Mouse (Mus musculus) hindlimb bud, embryonic 11.5 days (tissue): ENCODE measurements around the gene Pik3r2.

Experiments
- DNase-seq: peaks from one replicate; pipeline ENCODE4 v3.0.0-alpha.2; 2012; ENCODE audit warnings: low read depth, low spot score; ENCODE audit errors: extremely low spot score

The Pik3r2 gene

DNA sequence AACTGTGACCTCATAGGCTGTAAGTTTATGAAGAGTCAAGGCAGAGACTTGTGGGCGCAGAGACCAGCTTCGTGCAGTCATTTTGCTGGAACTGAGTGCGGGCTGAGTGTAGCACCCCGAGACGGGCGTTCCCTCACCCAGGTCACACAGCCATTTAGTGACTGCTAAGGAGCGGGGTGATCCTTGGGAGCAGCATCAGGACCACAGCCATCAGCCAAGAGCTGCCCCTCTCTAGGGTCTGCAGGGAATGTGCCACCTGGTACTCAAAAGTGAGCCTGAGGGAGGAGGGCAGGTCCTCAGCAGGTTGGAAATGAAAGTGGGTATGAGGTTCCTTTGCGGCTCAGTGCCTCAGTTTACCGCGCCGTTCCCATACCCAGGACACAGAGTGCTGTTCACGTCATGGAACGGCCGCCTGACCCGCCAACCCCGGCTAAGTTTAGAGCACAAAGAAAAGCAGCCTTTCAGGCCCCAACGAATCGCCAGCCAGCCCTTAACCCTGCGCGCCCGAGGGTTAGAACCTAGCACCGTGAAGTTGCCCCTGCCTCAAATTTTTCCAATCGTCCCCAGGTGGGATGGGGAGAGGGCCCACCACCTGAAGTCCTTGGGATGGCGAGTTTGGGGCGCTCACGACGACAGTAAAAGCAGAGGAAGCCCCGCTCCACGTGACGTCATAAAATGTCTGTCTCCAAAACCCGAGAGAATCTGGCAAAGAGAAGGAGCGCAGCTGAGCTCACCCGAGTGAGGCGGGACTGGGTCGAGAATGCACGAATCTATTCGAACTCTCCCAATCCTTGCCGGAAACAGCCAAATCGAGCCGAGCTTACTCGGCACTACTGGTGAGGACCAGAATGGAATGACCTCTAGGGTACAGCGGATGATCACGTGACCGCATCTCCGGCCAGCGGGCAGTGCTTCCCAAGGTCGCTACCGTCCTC, 32.6 kb downstream of the Pik3r2 start:
- DNase-seq: no peak

GRCm38 (mm10) chr8:70742981-70743655, 33.4 kb downstream of the Pik3r2 start:
- no peak for DNase-seq

- DNase-seq: no peak
These were observed 34.3 kb downstream of the Pik3r2 start for GRCm38 (mm10) chr8:70742176-70742575.

DNA sequence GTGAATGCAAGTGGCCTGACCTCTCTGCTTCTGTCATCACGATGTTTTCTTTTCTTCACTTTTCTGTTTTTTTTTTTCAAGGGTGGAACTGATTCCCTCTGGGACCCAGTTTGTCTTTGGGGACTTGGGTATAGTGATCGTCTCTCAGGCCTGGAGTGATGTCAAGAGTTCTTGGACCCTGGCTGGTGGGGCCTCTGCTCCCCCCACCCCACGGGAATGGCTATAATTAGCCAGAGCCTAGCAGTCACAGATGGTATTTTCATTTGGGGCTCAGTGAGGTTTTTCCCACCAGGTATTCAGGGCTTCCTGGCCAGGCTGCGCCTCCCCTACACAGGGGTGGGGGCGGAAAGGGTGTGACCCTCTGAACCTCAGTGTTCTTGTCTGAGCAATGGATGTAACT, 34.9 kb downstream of the Pik3r2 start:
- no peak for DNase-seq

DNA sequence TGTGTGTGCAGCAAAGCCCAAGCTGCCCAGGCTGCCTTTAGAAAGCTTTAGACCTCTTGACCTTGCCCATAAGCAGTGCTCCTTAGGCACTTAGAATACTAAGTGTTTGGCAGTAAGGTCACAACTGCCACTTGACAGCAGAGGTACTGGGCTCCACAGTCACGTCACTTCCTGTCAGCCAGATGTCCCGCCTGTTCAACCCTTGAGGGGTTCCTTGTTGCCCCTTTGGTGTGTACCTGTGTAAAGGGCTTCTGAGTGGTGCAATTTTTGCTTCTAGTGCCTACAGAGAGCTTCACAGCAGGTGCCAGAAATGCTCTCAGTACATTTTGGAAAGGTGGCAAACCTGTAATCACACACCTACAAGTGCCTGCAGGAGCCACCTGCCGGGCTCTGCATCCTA, 38.3 kb downstream of the Pik3r2 start:
- no peak for DNase-seq

GRCm38 (mm10) chr8:70737705-70738104, 38.8 kb downstream of the Pik3r2 start:
- no peak for DNase-seq

DNA sequence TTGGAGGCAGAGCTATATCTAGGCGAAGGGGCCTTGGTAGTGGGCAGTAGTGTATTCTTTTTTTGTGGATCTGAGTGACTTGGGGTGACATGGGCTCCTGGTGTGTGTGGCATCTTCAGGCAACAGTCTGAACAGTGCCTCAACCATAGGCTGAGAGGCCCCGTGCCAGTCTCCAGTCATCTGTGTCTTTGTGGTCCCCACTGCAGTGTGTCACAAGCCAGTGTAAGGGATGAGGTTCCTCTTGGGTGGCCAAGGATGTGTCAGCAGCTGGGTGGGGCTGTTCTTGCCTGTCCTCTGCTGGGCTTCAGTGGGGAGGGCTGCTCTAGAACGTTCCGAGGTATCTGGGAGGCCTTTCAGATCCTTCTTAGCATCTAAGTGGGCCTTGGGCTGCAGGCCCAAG, 45.6 kb downstream of the Pik3r2 start:
- no peak for DNase-seq

DNA sequence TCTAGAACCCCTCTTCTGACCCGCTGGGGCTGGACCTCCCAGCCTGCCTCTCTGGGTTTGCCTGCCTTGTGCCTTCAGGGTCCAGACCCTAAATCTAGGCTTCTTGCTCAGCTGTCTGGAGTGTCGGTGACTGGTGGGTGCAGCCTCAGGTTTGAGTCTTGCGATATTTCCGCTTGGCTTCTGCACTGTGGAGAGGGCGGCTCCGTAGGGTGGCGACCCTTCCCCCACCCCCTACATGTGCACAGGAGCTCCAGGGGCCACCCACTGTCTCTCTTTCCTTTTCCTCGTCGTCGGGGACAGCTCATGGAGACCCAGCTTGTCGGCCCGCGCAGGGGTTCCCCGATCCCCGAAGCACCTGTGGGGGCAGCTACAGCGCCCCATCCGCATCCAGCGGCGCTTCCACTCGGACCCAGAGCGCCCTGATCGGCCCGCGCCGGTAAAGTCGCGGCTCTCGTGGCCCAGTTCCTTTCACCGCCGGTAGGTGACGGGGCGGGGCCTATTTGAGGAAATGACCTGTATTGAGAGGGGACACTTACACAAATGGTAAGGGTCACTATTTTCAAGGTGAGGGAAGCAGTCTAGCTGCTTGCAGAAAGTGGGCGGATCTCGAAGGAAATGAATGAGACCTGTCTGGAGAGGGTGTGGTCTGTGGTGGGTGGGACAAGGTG, 46.6 kb downstream of the Pik3r2 start:
- no peak for DNase-seq

GRCm38 (mm10) chr8:70726721-70727120, 49.8 kb downstream of the Pik3r2 start:
- DNase-seq: no peak

DNA sequence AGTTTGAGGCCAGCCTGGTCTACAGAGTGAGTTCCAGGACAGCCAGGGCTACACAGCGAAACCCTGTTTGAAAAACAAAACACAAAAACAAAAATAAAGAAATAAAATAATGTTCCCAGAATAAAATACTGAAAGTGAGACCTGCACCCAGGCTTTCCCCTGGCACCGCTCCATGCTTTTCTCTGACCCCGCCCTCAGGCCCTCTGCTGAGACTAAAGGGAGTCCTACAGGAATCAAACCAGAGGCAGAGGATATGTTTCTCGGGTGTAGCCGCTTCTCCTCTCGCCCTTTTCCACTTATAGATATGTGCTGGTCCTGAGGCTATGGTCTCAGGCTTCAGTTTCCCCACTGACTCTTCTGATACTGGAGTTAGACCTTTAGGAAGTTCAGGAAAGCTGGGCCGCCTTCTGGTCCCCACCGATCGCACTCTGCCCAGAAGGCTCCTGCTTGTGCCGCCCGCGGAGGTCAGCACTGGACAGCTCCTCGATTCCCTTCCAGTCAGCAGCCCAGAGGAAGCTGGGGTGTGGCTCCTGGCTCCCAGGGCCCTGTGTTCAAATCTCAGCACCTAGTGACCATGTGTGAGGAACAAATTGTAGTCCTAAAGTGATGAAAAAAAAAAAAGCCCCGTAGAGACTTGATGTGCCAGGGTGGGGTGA, 50.6 kb downstream of the Pik3r2 start:
- DNase-seq: no peak

- no peak for DNase-seq
These were observed 52.3 kb downstream of the Pik3r2 start for GRCm38 (mm10) chr8:70724216-70724615.

- DNase-seq: no peak
These were observed 52.9 kb downstream of the Pik3r2 start, which contains the start of gene Pde4c for GRCm38 (mm10) chr8:70723486-70724210. TSS of gene Pde4c (plus strand) at chr8:70723720.

DNA sequence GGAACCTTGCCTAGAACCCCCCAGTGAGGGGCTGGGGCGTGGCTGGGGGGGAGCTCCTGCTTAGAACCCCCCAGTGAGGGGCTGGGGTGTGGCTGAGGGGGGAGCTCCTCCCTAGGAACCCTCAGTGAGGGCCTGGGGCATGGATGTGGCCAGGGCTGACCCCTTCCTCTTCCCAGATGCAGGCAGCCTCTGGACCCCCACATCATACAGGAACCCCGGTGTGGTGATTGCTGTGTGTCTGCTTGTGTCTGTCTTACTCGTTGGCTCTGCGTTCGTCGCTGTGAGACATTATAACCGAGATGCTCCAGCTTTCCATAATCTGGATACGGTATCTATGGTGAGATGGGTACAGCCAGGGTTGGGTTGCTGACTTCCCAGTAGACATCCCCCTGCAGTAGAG, 54.9 kb downstream of the Pik3r2 start:
- DNase-seq: no peak

- DNase-seq: no peak
These were observed 55.8 kb downstream of the Pik3r2 start for GRCm38 (mm10) chr8:70720739-70721138.

DNA sequence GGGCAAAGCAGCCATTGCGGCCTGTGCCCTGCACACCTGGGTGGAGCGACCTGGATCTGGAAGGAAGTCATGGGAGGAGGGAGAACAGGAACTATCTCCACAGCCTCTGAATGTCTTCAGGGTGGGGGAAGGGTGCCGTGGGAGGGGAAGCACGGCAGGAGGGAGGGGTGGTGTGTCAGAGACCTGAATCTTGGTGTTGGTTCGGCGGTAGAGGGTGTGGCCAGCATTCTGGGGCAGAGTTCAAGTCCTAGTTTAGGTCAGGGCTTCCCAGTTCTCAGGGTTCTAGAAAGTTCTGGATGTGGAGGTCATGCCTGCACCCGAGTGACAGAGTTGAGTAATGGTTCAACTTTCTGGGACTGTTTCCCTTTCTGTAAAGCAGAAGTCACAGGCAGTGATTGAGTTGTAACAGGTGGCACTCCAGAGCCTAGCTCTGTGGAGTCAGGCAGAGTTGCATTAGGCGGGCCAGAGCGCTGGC, 56.7 kb downstream of the Pik3r2 start:
- no peak for DNase-seq

DNA sequence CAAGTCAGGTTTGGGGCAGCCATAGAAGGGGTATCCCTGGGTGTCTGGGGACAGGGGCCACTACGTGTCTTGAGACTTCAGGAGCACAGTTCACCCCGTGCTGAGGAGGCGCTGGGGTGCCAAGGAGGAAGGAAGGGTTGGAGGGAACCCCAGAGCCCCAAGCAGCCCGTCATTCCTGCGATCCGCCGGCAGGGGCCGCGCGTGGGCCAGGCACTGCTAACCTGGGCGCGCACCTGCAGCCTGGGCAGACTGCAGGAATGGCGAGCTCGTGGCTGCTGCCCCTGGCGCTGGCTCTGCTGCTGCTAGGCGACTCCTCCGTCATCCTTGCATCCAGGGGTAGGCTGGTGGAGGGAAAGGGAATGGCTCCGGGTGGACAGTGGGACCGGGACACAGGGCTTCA, 58.2 kb downstream of the Pik3r2 start, which contains the start of gene Gm3336:
TSS of gene Gm3336 (plus strand) at position 247 of the 400 bp plus-strand sequence.
- DNase-seq: no peak
